Mouse (Mus musculus) neural tube, embryonic 10.5 days (tissue): ENCODE results near the gene Ankrd1.

Source experiments
- DNase-seq: peaks from one replicate; pipeline ENCODE4 v3.0.0-alpha.2; 2017; ENCODE audit warnings: low spot score; ENCODE audit errors: extremely low spot score

Gene Ankrd1

DNA sequence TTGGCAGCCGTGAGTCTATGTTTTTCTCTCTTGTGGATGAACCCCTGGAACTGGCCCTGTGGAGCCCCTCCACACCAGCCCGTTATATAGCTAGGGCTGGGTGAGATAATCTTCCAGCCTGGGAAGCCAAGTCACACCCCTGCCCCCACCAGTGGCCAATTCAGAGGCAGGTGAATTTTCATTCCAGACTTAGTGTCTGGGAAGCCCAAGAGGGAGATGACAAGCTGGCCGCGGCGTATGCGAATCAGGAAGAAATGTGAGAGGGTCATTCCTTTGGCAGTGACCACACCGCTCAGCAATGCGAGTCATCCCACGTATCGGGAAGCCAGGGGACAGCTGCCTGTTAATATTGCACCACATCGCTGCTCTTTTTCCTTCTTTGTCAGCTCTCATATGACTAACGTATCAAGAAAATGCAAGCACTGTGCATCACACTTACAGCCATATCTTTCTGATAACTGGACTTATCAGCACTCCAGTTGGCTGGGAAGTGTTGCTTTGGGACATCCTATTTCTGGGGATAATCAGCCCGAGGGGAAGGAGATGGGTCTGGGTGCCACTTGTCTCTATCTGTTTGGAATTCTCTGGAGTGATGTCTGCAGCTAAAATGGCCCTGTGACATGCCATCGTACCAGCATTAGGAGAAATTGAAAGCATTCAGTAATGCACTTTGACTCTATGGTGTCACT is at the start of gene Ankrd1:
Gene Ankrd1, minus strand, starts transcription at position 317 of the 689 bp plus-strand sequence.
- DNase-seq, result no peak

DNA sequence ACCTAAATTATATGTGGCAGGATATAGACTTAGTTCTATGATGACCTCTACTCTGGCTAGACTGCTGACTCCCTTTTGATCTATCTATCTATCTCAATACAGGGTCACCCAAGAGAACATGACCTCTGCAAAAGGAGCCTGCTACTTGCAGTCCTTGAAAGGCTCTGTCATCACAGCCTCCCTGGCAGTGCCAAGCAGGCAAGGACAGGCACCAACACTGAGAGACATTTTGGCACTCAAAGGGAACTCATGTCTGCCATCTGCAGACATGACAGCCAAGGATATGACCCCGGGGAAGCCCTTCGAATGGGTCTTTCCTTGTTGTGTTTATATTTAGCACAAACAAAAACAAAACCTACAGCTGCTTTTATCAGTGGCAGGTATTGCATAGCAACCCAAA is 49.2 kb upstream of the Ankrd1 start:
- DNase-seq, result no peak

DNA sequence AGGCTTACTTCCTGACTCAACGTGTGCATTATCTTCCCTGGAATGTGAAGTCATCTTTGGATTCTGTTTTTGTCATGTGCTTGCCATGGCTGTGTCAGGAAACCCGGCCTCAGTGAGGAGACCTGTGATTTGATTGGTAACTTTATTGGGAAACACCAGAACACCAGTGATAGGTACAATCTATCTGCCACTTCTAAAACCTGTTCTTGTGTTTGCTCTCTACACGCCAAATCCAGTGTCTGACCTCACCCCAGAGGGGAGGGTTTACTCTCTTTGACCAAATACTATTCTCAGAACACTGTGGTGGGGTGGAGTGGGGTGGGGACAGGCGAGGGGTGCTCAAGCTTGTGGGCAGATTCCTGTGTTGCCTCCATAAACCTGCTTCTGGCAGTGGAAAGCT is 48.2 kb upstream of the Ankrd1 start:
- DNase-seq, result no peak

DNA sequence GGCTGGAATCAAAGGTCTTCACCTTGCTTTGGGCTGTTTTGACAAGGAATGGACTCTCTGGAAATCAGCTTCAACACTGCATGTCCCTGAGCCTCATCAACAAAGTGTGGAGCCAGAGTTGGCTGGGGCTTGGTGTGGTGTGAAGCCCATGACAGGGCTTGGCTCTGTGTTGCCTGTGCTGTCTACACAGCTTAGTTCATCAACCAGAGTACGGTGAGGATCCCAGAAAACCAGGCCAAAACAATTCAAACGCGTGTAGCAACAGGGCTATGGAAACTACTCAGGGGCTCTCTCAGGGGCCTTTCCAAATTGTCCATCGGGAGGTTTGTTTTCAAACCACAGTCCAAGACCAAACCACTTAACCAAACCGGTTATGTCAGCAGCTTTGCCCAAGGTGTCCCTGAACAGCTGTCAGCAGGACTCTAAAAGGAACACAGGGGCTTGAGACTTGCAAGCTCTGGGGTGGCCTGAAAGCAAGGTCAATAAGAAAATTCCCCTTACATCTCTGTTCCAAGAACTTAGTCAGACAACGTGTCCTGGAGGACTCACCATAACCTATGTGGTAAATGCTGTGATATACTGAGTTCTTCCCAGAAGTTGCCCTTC is 47.5 kb upstream of the Ankrd1 start:
- DNase-seq, result no peak

DNA sequence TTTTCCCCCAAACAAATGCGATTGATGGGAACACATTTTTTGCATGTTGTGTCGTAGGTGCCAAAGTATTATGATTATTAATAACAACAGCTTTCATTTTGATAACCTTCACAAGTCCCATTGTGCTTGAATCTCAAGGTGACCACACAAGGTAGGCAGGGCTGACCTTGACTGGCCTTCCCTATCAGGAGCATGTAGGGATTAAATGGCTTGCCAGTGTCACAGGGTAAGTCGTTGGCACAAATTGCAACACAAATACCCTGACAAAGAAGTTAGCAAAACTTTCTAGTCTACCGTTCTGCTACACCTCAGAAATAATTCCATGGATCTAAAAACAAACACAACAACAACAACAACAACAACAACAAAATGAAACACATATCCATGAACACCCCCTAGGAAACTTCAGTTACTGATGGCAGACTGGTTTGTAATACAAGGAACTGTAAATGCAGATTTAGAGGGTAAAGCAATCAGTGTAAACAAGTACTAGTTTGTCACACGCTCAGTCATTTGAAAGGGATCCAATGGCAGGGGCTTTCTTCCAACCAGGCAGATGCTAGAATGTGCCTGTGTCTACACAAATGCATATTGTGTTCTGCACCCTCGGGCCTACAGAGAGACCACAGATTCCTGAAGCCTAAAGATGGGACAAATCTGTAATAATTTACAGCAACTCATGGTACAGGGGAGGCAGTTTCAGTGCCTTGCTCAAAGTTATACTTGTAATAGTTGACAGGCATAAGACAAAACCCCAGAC is 46.7 kb upstream of the Ankrd1 start:
- DNase-seq, result no peak

DNA sequence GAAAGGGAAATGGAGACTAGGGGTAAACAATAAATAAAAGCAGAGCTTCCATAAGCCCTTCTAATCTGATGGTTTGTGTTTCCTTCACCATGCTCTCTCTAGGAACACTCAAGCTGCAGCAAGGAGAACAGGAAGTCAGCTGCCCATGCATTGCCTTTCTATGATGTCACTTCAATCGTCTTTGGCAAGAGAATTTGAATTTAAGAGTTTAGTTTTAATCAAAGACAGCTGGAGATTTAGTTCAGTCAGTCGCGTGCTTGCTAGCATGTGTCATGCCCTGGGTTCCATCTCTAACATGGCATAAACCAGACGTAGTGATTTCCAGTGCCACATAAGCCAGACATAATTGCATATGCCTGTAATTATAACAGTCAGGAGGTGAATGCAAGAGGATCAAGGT is 45.5 kb upstream of the Ankrd1 start:
- DNase-seq, result no peak

DNA sequence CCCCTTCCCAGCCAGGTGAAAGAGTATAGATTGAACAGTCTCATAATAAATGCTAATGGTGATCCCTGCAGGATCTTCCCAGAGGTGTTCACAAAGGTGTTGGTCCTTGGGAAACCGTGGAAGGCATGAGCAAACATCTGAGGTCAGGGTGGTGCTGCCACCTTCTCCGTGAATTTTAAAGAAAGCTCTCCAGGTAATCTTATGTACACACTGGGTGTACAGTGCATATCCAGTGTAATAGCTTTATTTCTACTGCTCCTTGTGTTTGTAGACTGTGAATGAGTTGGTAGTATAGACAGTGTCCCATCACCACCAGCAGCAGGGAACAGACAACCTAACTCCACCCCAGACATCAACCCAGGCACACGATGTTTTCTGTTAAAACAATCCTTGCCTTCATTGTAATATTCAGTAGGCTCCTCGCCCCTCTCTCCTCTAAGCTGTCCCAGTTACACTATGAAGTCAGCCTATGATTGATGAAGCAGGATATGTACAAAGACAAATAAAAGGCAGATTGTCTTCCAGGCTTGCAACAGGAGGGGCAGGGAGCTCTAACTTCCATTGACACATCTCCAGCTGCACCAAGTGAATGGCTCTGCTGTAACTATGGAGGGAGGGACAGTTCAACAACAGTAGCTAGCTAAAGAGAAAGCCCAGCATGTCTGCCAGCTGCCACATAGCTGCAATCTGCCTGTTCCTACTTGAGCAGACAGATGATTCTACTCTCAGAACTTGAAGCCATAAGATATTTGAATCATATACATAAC is 30.5 kb upstream of the Ankrd1 start:
- DNase-seq, result no peak

DNA sequence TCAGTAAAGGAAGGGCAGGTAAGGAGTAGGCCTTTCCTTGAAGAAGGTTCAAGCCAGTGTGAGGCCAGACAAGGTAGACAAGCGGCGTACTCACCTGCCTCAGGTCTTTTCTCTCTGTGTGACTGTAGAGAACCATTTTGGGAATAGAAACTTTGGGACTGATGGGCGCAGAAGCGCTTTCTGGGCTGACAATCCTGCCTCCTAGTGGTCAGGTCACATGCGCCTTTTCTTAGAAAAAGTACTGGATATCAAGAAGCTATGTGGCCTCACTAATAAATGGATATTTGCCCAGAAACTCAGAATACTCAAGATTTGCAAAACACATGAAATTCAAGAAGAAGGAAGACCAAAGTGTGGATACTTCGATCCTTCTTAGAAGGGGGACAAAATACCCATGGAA is 28.7 kb upstream of the Ankrd1 start:
- DNase-seq, result no peak

DNA sequence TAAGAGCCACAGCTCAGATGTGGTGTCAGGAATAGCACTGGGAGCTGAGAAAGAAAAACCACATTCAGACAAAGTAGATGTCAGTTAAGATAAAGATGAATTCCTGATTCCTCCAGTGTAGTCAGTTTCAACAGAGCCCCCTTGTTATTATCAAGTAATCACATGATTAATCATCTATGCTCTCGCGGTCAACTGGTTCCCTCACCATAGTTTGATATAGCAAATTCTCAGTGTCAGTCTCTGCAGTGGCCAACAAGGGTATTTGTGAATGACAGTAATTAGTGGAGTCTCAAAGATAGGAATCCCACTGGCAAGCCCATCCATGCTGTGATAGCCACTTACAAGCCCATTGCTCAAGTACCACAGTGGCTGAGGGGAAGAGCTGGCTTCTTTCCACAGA is 23.7 kb upstream of the Ankrd1 start:
- no peak for DNase-seq

DNA sequence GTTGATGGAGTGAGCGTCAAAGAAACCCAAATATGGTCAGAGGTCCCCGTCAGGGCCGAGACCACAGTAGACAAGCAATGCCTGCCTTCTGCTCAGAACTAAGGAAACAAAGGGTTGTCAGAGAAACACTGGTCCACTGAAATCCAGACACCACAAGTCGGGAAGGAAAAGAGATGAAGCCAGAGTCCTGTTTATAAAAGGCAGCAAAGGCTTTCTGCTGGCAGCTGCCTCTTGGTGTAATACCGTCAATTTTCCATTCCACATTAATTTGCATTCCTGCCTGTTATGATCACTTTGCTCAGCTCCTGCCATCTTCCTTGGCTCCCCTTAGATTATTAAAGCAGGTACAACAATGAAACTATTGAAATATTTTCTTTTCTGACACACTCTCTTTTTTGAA is 13.8 kb upstream of the Ankrd1 start:
- DNase-seq, result no peak

DNA sequence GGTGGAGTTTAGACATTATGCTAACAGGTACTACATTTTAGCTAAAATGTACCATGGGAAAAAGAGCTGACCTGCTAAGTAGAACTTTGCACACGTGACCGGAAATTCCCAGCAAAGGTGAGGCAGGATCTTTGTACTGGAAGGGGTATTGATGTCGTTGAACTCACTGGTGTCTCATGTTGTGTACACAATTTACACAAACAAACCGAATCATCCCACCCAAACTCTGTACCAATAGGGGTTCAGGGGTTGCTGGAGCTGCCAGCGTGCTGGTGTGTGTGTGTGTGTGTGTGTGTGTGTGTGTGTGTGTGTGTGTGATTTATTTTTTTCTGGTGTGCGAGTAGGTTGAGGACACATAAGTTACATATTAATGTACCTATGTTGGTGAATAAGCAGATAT is 13.2 kb upstream of the Ankrd1 start:
- DNase-seq, result no peak

DNA sequence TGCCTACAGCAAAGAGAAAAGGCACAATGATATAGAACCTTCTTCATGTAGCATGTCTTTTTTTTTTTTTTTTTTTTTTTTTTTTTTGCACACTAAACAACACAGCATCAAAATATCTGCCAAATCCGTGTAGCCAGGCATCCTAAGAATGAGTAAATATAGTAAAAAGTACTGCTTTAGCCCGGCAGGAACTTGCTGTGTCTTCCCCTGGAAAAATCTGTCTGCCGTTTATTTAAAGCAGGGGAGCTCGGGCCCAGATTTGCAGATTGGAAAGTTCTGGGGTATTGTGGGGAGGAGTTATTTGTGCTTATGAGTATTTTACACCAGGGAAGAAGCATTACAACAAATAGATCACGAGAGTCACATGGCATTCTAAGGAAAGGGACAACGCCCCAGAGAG is 12.1 kb upstream of the Ankrd1 start:
- no peak for DNase-seq

DNA sequence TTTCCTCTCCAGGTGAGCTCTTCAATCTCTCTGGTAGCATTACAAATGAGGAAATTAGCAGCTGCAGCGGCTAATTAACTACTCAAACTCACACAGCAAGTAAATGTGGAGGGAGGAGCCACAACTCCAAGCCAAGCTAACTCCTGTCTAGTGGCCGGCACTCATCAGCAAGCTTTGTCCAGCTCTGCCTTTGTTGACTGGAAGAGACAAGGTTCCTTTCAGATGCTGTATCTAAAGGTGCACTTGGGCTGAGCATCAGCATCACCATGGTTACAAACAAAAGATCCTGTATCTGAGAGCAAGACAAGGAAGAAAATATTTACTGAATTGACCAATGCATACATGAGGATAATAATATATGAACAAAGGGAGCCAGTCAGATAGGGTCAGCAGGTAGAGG is 10.3 kb upstream of the Ankrd1 start:
- DNase-seq, result no peak

DNA sequence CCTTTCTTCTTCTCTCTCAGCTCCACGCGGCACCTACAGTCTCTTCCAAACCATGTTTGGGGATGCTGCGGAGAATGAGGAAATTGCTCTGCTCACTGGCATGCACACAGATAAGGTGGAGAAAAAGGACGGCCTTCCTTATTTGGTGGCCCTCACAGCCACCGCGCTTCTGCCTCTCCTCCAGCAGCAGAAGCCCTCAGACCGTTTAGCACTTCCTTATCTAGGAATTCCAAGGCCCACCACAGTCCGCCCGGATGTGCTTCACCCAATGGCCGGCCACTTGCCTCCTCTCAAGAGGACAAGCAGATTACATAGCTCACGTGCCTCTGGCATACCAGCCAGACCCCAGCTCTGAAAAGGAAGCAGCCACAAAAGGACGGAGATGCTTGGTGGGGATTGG is 9.7 kb upstream of the Ankrd1 start:
- DNase-seq, result no peak

DNA sequence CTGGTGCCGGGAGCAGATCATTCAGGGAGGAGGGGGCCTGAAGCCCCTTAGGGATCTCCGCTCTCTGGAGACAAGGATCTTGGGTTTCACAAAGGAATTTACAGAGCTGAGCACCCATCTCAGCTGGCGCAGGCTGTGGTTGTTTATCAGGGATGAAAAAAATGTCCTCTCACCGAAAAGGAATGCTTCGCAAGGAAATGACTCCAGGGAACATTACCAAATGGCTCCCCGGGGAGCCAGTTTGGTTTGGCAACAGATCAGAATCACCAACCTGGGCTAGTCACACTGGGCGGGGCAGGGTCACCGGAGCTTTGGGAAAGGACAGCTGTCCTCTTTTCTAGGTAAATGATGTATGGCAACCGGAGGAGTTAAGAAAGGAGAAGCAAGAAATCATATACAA is 9.3 kb upstream of the Ankrd1 start:
- DNase-seq, result no peak

DNA sequence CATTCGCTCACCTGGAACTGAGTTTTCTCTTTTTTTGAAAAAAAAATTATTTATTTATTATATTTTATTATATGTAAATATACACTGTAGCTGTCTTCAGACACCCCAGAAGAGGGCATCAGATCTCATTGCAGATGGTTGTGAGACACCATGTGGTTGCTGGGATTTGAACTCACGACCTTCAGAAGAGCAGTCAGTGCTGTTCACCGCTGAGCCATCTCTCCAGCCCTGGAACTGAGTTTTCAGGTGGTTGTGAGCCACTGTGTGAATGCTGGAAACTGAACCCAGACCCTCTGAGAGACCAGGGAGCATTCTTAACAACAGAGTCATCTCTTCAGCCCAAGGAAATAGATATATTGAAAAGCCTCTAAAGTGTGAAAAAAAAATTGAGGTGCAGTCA is 8.5 kb upstream of the Ankrd1 start:
- no peak for DNase-seq

DNA sequence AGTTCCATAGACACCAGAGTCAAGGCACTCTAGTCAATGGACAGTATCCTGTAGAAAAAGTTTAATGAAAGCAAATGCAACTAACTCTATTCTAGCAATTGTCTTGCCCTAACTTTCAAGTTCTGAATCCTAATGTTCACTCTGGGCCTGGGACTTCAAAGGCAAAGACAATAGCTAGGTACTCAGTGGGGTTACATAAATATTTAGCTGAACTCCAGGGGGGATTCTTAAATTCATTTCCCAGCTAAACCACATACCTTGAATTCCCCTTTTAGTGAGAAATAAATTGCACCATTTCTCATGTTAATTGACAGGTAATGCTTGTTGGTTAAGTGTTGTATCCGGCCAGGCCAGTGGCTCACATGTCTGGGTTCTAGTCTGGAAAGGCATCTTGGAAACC is 4.3 kb upstream of the Ankrd1 start:
- DNase-seq, result no peak

DNA sequence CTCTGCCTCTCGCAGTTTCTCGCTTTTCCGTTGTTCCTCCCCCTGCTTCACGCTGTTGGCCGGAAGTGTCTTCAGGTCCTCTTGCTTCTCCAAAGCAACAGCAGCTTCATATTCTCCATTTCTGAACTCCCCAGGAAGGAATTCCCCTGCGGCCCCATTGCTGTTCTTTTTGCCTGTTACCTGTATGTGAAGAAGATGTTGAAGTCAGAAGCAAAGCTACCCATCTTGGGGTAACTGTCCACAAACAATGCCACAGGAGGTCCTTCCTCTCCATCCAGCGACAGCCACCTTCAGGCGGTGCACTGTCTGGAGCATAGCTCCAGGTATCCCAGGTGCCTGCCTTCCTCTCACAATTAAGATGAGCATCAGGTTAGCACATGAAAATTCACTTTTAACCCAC is 680 bp downstream of the Ankrd1 start:
- DNase-seq, result no peak

DNA sequence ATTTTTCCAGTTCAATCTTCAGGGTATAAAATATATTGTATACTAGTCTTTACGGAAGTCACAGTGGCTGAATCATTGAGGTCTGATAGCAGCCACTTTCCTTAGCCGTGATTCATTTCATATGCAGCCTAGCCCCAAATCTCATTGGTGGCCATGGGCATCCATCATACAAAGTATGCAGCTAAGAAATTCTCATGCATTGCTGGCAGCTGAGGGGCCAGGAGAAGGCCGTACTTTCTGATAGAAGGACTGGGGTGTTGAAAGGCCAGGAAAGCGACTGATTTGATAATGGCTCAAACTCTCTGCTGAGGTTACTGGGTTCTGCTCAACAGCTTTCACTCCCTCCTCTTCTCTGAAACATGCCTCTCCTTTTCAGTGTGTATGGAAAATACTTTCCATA is 3.7 kb downstream of the Ankrd1 start:
- DNase-seq, result no peak

DNA sequence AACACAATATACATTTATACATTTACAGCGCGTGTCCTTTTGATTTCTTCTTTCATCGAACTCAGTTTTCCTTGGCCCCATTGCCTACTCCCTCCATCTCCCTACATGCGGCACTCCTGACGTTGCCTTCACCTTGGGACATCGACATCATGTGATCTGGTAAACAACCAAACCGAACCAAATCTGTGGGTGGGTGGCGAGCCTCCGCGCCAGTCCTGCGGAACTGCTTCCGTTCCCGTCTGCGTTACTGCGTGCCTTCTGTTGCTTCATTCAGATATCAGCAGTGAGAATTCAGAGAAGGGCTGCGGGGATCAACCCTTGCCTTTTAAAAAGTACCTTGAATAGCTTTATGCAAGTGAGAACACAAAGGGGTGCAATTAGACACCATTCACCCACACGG is 7.9 kb downstream of the Ankrd1 start:
- DNase-seq, result no peak

DNA sequence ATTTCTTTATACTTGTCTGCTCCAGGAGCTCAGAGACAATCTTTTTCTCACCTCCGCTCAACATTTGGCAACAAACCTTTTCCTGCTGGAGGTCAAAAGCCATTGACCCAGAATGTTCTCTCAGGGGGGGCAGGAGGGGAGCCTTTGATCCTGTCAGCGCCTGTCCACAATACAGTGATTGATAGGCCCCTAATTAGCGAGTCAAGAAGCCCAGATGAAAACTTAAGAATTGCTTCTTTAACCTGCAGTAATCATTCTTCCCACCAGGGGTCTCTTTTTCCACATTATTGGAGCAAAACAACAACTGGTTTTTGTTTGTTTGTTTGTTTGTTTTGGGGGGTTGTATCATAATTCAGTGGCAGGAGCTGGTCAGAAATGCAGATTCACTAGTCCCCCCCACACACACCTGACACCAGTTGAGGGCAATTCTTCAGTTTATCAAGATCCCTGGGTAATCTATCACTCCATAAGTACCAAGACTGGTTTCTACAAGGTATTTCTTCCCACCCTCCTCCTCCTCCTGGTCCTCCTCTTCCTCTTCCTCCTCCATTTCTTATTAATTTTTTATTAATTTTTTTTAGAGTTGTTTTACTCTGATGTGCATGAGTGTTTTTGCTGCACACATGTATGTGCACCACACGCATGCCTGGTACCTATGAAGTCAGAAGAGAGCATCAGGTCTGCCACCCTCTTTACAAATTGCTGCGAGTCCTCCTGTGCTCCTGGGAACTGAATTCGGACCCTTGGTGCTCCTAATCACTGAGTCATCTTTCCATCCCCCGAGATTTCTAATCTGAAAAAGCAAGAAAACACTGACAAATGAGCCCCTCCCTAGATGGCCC is 8.6 kb downstream of the Ankrd1 start:
- peak; percentile 67 for DNase-seq
